Mouse (Mus musculus): Measurements from ENCODE around the gene Olig3. TPM values are rescaled to one million over a fixed set of nuclear protein-coding genes. Genes with fewer than 3 reads are reported as not detected.
"Not testable (repeated sequence)": the region's sequence is repeated elsewhere in the genome, so short reads cannot be mapped to it uniquely, and the experiment has no call there.

Olig3 gene
- total and polyA plus RNA-seq, 3 experiments: not detected

DNA sequence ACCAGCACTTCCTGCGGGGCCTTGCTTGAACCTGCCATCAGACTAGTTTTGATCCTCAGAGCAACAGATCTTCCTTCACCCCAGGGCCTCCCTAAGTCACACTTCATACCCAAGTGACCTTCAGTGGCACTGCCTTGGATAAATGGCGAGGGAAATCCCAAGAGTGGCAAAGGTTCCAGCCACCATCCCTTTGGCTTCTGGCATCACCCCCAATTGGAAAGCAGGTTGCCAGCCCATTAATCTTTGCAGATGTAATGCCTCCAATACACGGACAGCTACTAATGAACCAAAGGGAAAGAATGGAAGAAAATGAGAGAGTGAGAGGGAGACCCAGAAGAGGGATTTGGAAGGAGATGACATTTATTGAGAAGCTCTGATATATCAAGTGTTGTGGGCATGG lies 18.0 kb downstream of the Olig3 start:
- Histone ChIP-seq H3K4me1 (ENCODE audit: control insufficient read depth, insufficient read depth, low read length) (no peaks in the 10 kb centered on the region), H3K4me3 (no peak overlapping the region), H3K27me3 (ENCODE audit: control insufficient read depth, insufficient read depth, low read length) (no peaks in the 10 kb centered on the region), H3K9ac (ENCODE audit: low read depth, low read length) (no peak overlapping the region), H3K79me2 (replicated peaks; ENCODE audit: control insufficient read depth, insufficient read depth, low read length) (no peaks in the 10 kb centered on the region), H3K27ac (no peak overlapping the region), H3K36me3 (ENCODE audit: control insufficient read depth, insufficient read depth, low read length) (no peaks in the 10 kb centered on the region)
- TF ChIP-seq CTCF (IDR thresholded peaks at IDR 0.05): no peak
- TF ChIP-seq POLR2A (IDR thresholded peaks at IDR 0.05; ENCODE audit: insufficient read depth, low read depth, low read length): no peak
- TF ChIP-seq EP300 (IDR thresholded peaks at IDR 0.05; ENCODE audit: insufficient read depth, low read depth, low read length): no peak
- WGBS: 82% methylated on average over 3 of the region's 3 CpGs
- no peak for DNase-seq
- intact Hi-C loops (cut with DNase I): no loop called here

DNA sequence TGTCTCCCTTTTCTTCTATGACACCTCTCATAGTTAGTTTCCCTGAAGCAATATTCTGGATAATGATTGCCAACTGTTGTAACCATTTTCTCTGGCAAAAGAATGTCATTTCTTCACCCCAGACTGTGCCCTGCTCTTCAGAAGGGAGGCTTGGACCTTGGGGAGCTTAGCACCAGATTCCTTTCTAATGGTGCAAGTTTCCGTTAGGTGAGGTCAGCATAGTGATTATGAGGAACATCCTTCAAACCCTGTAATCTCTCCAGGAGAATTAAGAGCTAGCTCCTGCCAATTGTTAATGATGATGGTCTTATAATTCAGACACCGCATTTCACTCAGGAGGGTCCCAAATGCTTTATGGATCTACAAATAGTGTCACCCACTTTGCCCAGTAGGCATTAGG lies 19.5 kb downstream of the Olig3 start:
- H3K4me1 ChIP-seq (ENCODE audit: control insufficient read depth, insufficient read depth, low read length): no peaks in the 10 kb centered on the region
- 86% methylated on average over 2 of the region's 2 CpGs for WGBS
- H3K27ac ChIP-seq: no peak overlapping the region
- no peaks in the 10 kb centered on the region for H3K27me3 ChIP-seq (ENCODE audit: control insufficient read depth, insufficient read depth, low read length)
- TF ChIP-seq CTCF (IDR thresholded peaks at IDR 0.05) (no peak), POLR2A (IDR thresholded peaks at IDR 0.05; ENCODE audit: insufficient read depth, low read depth, low read length) (no peak), EP300 (IDR thresholded peaks at IDR 0.05; ENCODE audit: insufficient read depth, low read depth, low read length) (no peak)
- H3K36me3 ChIP-seq (ENCODE audit: control insufficient read depth, insufficient read depth, low read length): no peaks in the 10 kb centered on the region
- H3K9ac ChIP-seq (ENCODE audit: low read depth, low read length): no peak overlapping the region
- no peaks in the 10 kb centered on the region for H3K79me2 ChIP-seq (replicated peaks; ENCODE audit: control insufficient read depth, insufficient read depth, low read length)
- no peak overlapping the region for H3K4me3 ChIP-seq
- DNase-seq: no peak
- intact Hi-C loops (cut with DNase I): no loop called here

DNA sequence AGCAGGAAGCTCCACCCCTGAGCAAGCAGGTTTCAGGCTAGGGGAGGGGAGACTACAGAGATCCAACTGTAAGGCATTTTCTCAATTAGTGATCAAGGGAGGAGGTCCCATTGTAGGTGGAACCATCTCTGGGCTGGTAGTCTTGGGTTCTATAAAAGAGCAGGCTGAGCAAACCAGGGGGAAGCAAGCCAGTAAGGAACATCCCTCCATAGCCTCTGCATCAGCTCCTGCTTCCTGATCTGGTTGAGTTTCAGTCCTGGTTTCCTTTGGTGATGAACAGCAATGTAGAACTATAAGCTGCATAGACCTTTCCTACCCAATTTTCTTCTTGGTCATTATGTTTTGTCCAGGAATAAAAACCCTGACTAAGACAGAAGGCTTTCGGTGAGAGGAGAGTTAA lies 24.6 kb downstream of the Olig3 start:
- H3K27ac ChIP-seq; H3K9ac ChIP-seq (ENCODE audit: low read depth, low read length); DNase-seq; H3K79me2 ChIP-seq (replicated peaks; ENCODE audit: control insufficient read depth, insufficient read depth, low read length); H3K4me3 ChIP-seq; H3K4me1 ChIP-seq (ENCODE audit: control insufficient read depth, insufficient read depth, low read length); H3K27me3 ChIP-seq (ENCODE audit: control insufficient read depth, insufficient read depth, low read length); intact Hi-C loops (cut with DNase I); H3K36me3 ChIP-seq (ENCODE audit: control insufficient read depth, insufficient read depth, low read length): not testable (repeated sequence)
- WGBS: 93% methylated on average over 1 of the region's 1 CpGs

DNA sequence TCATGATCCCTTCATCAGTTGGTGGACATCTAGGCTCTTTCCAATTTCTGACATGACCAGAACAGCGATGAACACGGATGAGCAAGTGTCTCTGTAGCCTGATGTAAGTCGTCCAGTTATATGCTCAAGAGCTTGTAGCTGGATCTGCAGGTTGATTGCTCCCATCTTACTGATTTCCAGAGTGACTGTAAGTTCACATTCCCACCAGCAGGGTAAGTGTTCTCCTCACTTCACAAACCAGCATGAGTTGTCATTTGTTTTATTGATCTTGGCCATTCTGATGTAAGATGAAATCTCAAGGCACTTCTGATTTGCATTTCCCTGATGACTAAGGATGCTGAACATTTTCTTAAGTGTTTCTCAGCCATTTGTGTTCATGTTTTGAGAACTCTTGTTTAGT lies 27.8 kb downstream of the Olig3 start:
- Histone ChIP-seq H3K4me1 (ENCODE audit: control insufficient read depth, insufficient read depth, low read length) (no peaks in the 10 kb centered on the region), H3K9ac (ENCODE audit: low read depth, low read length) (no peak overlapping the region), H3K36me3 (ENCODE audit: control insufficient read depth, insufficient read depth, low read length) (no peaks in the 10 kb centered on the region), H3K4me3 (no peak overlapping the region), H3K27me3 (ENCODE audit: control insufficient read depth, insufficient read depth, low read length) (no peaks in the 10 kb centered on the region), H3K79me2 (replicated peaks; ENCODE audit: control insufficient read depth, insufficient read depth, low read length) (no peaks in the 10 kb centered on the region), H3K27ac (no peak overlapping the region)
- intact Hi-C loops (cut with DNase I): no loop called here
- no peak for TF ChIP-seq EP300 (IDR thresholded peaks at IDR 0.05; ENCODE audit: insufficient read depth, low read depth, low read length)
- TF ChIP-seq POLR2A (IDR thresholded peaks at IDR 0.05; ENCODE audit: insufficient read depth, low read depth, low read length): no peak
- peak; percentile 12; the same call in 1 of the 2 replicates for TF ChIP-seq CTCF (IDR thresholded peaks at IDR 0.05)
- WGBS: 88% methylated on average over 3 of the region's 3 CpGs
- no peak for DNase-seq

DNA sequence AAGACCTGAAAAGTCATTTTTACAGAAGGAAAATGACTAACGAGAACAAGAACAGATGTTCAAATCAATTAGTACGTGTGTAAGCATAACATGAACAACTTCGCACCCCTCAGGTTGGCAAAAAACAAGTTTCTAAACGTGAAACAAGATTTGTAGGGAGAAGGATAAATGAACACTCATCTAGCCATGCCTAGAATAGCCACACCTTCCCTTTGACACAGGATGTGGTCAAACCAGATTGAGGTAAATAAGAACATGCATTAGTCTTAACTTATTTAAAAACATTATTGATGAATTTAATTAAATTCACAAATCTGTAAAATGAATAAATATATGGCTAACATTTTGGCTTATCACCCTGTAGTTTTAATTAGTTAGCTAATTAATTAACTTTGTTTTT lies 35.5 kb downstream of the Olig3 start:
- no peak for DNase-seq
- intact Hi-C loops (cut with DNase I): no loop called here
- TF ChIP-seq EP300 (IDR thresholded peaks at IDR 0.05; ENCODE audit: insufficient read depth, low read depth, low read length) (no peak), POLR2A (IDR thresholded peaks at IDR 0.05; ENCODE audit: insufficient read depth, low read depth, low read length) (no peak), CTCF (IDR thresholded peaks at IDR 0.05) (no peak)
- Histone ChIP-seq H3K27me3 (ENCODE audit: control insufficient read depth, insufficient read depth, low read length) (no peaks in the 10 kb centered on the region), H3K9ac (ENCODE audit: low read depth, low read length) (no peak overlapping the region), H3K27ac (no peak overlapping the region), H3K4me1 (ENCODE audit: control insufficient read depth, insufficient read depth, low read length) (no peaks in the 10 kb centered on the region), H3K79me2 (replicated peaks; ENCODE audit: control insufficient read depth, insufficient read depth, low read length) (no peaks in the 10 kb centered on the region), H3K36me3 (ENCODE audit: control insufficient read depth, insufficient read depth, low read length) (no peaks in the 10 kb centered on the region), H3K4me3 (no peak overlapping the region)
- whole genome bisulfite sequencing: 81% methylated on average over 4 of the region's 4 CpGs

- no peaks in the 10 kb centered on the region for H3K27me3 ChIP-seq (ENCODE audit: control insufficient read depth, insufficient read depth, low read length)
- 61% methylated on average over 9 of the region's 9 CpGs for WGBS
- H3K9ac ChIP-seq (ENCODE audit: low read depth, low read length): no peak overlapping the region
- no peaks in the 10 kb centered on the region for H3K79me2 ChIP-seq (replicated peaks; ENCODE audit: control insufficient read depth, insufficient read depth, low read length)
- H3K36me3 ChIP-seq (ENCODE audit: control insufficient read depth, insufficient read depth, low read length): no peaks in the 10 kb centered on the region
- no peak overlapping the region for H3K4me3 ChIP-seq
- DNase-seq: no peak
- TF ChIP-seq POLR2A (IDR thresholded peaks at IDR 0.05; ENCODE audit: insufficient read depth, low read depth, low read length): no peak
- TF ChIP-seq CTCF (IDR thresholded peaks at IDR 0.05): no peak
- TF ChIP-seq EP300 (IDR thresholded peaks at IDR 0.05; ENCODE audit: insufficient read depth, low read depth, low read length): no peak
- no peaks in the 10 kb centered on the region for H3K4me1 ChIP-seq (ENCODE audit: control insufficient read depth, insufficient read depth, low read length)
- no peak overlapping the region for H3K27ac ChIP-seq
- intact Hi-C loops (cut with DNase I): no loop called here
Observed at GRCm38 (mm10) chr10:19396485-19397137, 40.3 kb downstream of the Olig3 start.

Data from heart, adult 2 months (tissue).